Mouse (Mus musculus) ES-E14 (cell line): ENCODE measurements at regions not wholly inside any gene's neighbourhood (a gene's known extent, or its start where the extent isn't known, plus 50 kb on each side); places are given as distances from the start of the nearest gene placed in this dataset.

Source experiments
- DNase-seq: peaks from one replicate; pipeline ENCODE4 v3.0.0-alpha.2; 2013; ENCODE audit warnings: low read depth, low spot score
- H3K27ac ChIP-seq: 2 replicates; pipeline ENCODE4 v1.5.1; 2012; ENCODE audit warnings: low read depth, mild to moderate bottlenecking, low read length, moderate library complexity, mixed read lengths; ENCODE audit not compliant: poor library complexity, insufficient read depth, severe bottlenecking
- H3K36me3 ChIP-seq: 2 replicates; pipeline ENCODE4 v1.6.1; 2012; ENCODE audit warnings: mild to moderate bottlenecking, low read length, moderate library complexity, mixed read lengths; ENCODE audit not compliant: control insufficient read depth, poor library complexity, insufficient read depth, severe bottlenecking
- H3K4me1 ChIP-seq, 2 experiments: fragments of 150-350 bp in 1 of 2; sonication (generic) in 1 of 2; 2 replicates each; pipeline ENCODE4 v1.6.1; 2012; ENCODE audit warnings: low read length in 2 of 2, mild to moderate bottlenecking in 1 of 2, mixed read lengths in 1 of 2; ENCODE audit not compliant: control insufficient read depth in 2 of 2, insufficient read depth in 2 of 2, poor library complexity in 1 of 2
- H3K4me3 ChIP-seq, 2 experiments: fragments of 150-350 bp in 1 of 2; sonication (generic) in 1 of 2; 2 replicates each; pipeline ENCODE4 v1.5.1; 2012; ENCODE audit warnings: low read length in 2 of 2, low read depth in 1 of 2, mild to moderate bottlenecking in 1 of 2, mixed read lengths in 1 of 2; ENCODE audit not compliant: insufficient read depth in 1 of 2, poor library complexity in 1 of 2, severe bottlenecking in 1 of 2
- H3K9ac ChIP-seq: 2 replicates; pipeline ENCODE4 v1.6.1; 2012; ENCODE audit warnings: low read depth, mild to moderate bottlenecking, low read length, mixed read lengths; ENCODE audit not compliant: poor library complexity, insufficient read depth, severe bottlenecking
- H3K9me3 ChIP-seq: fragments of 150-350 bp; sonication (generic); 2 replicates; pipeline ENCODE4 v1.6.1; 2012; ENCODE audit warnings: low read depth, mild to moderate bottlenecking, low read length; ENCODE audit not compliant: control insufficient read depth, insufficient read depth
- CHD2 ChIP-seq: IDR thresholded peaks from 2 replicates; pipeline ENCODE4 v1.6.1; 2014; ENCODE audit warnings: mild to moderate bottlenecking, low read depth, low read length, inconsistent platforms
- HCFC1 ChIP-seq: IDR thresholded peaks from 2 replicates; pipeline ENCODE4 v1.6.1; 2012; ENCODE audit warnings: low read length, inconsistent platforms, borderline replicate concordance; ENCODE audit not compliant: insufficient read depth
- MAFK ChIP-seq: IDR thresholded peaks from 2 replicates; pipeline ENCODE4 v1.6.1; 2014; ENCODE audit warnings: mild to moderate bottlenecking, low read depth, low read length, inconsistent platforms; ENCODE audit not compliant: insufficient read depth
- ZC3H11A ChIP-seq: IDR thresholded peaks from 2 replicates; pipeline ENCODE4 v1.6.1; 2012; ENCODE audit warnings: low read depth, mild to moderate bottlenecking, inconsistent platforms, low read length, borderline replicate concordance
- ZNF384 ChIP-seq: IDR thresholded peaks from 2 replicates; pipeline ENCODE4 v1.6.1; 2012; ENCODE audit warnings: low read depth, low read length, inconsistent platforms
- in situ Hi-C, 2 experiments: fragments of 600-800 bp; cut with MboI; formaldehyde crosslinking; loops; one replicate each; pipeline ENCODE4 v1.15.1; 2025; ENCODE audit warnings: low sequenced_read_pairs in 2 of 2, inconsistent platforms in 1 of 2; ENCODE audit not compliant: unreplicated experiment in 2 of 2

DNA sequence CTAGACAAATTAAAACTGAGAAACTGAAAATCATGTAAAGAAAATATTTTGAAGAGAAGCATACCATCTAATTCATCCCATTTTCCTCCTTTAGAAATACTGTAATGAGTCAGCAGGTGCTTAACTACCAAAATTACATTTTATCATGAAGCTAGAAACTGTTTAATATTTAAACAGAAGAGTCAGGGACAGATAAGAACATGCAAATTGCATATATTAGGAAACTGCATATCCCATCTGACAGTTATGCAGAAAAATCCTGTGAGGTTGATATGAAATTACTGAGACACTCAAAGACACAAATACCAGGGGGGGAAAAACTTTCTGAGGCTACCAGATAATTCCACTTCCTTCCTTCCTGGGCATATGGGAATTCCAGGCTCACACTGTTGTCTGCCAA is 257.8 kb downstream of the Tex13c3 start:
- H3K9me3 ChIP-seq, result no peaks in the 10 kb centered on the region
- H3K4me3 ChIP-seq, result no peak overlapping the region
- DNase-seq, result no peak
- H3K27ac ChIP-seq, result no peak overlapping the region
- no peak overlapping the region for H3K9ac ChIP-seq
- no peaks in the 10 kb centered on the region for H3K4me1 ChIP-seq
- no peaks in the 10 kb centered on the region for H3K36me3 ChIP-seq
- TF ChIP-seq MAFK (no peak), ZNF384 (no peak), ZC3H11A (no peak), HCFC1 (no peak), CHD2 (no peak)
- in situ Hi-C loops, result no loop called here

DNA sequence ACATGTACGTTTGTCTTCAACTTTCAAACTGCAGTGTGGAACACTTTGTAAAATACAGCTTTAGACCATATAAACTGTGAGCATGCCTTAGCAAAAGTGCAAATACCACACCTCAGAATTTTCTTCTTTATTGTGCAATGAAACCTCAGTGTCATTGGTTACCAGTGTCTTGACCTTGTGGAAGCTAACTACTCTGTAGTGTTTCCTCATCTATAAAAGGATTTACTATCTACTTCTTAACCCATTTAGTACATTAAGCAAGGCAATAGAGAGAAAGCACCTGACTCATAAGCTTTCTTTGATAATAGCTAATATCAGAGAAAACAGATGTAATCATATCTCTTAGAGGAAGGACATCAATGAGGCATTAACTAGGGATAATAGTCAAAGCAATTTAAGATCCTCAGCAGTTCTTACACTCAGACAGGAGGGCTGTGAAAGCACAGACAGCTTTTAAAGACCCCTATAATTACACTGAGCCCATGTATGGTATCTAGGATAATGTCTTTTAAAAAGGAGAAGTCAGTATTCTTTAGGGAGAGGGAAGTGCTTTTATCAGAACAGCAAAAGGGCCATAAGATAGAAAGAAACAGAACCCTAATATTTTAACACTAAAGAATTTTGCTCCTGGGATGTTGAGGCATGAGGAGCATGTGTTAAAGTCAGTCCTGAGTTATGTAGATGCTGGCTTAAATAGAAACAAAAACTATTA is 260.2 kb downstream of the Tex13c3 start:
- DNase-seq, result no peak
- TF ChIP-seq HCFC1, result no peak
- no peak for TF ChIP-seq ZC3H11A
- no peak for TF ChIP-seq CHD2
- TF ChIP-seq ZNF384, result no peak
- no peak for TF ChIP-seq MAFK
- in situ Hi-C loops, result no loop called here
- H3K4me1 ChIP-seq, result no peaks in the 10 kb centered on the region
- H3K9ac ChIP-seq, result no peak overlapping the region
- no peaks in the 10 kb centered on the region for H3K9me3 ChIP-seq
- H3K36me3 ChIP-seq, result no peaks in the 10 kb centered on the region
- no peak overlapping the region for H3K4me3 ChIP-seq
- H3K27ac ChIP-seq, result no peak overlapping the region

DNA sequence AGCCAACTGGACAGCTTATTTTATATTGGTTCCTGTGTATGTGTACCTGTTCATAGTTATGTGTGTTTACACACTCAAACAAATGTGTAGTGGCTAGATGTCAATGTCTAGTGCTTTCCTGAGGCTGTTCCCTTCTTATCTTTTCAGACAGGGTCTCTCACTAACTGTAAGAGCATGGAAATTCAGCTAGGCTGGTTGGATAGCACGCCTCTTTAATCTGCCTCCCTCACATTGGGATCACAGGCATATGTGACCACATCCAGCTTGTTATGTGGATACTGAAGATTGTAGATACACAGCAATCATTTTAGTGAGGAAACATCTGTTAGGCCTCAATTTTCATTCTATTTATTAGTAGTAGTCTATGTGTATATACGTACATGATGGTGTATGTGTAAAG is 261.4 kb downstream of the Tex13c3 start:
- Histone ChIP-seq H3K4me3 (no peak overlapping the region), H3K4me1 (no peaks in the 10 kb centered on the region), H3K27ac (no peak overlapping the region), H3K9ac (no peak overlapping the region), H3K9me3 (no peaks in the 10 kb centered on the region), H3K36me3 (no peaks in the 10 kb centered on the region)
- no peak for DNase-seq
- in situ Hi-C loops, result no loop called here
- TF ChIP-seq MAFK (no peak), ZNF384 (no peak), HCFC1 (no peak), ZC3H11A (no peak), CHD2 (no peak)

DNA sequence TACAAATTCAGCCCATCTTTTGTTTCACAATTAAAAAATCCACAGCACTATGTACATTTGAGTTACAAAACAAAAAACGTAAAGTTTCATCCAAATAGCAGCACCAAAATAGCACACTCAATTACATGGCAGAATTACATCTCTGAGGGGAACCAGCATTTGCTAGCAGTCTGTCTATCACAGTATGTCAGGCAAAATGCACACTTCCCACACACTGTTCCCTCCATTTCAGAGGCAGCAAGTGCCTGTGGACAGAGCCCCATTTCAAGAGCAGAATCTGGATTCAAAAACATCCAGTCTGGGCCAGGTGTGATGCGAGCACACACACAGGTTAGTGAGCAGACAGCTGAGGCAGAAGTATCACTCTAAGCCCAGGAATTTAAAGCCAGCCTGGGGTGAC is 261.8 kb downstream of the Tex13c3 start:
- Histone ChIP-seq H3K4me1 (no peaks in the 10 kb centered on the region), H3K27ac (no peak overlapping the region), H3K36me3 (no peaks in the 10 kb centered on the region), H3K9me3 (no peaks in the 10 kb centered on the region), H3K4me3 (no peak overlapping the region), H3K9ac (no peak overlapping the region)
- in situ Hi-C loops, result no loop called here
- TF ChIP-seq HCFC1, result no peak
- no peak for TF ChIP-seq ZNF384
- no peak for TF ChIP-seq MAFK
- no peak for TF ChIP-seq ZC3H11A
- no peak for TF ChIP-seq CHD2
- DNase-seq, result no peak

DNA sequence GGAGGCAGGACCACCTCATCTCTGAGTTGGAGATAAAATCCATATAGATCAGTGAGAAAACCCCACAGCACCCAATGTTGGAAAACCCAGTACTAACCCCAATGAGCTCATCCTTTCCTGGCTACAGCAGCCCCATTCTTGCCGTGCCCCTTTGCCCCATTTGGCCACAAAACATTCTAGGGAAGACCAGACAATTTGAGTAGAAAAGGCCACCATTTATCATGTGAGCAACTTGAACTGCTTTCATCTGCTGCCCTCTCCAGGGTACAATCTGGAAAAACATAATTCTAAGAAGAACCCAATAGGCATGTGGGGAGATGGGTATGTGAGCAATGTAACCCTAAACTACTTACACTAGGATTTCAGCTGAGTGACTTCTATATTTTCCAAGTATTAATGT is 274.7 kb downstream of the Tex13c3 start:
- no peak overlapping the region for H3K4me3 ChIP-seq
- no peaks in the 10 kb centered on the region for H3K4me1 ChIP-seq
- DNase-seq, result no peak
- H3K36me3 ChIP-seq, result no peaks in the 10 kb centered on the region
- in situ Hi-C loops, result no loop called here
- no peak overlapping the region for H3K9ac ChIP-seq
- no peak for TF ChIP-seq HCFC1
- no peak for TF ChIP-seq CHD2
- no peak for TF ChIP-seq ZC3H11A
- TF ChIP-seq MAFK, result no peak
- TF ChIP-seq ZNF384, result no peak
- no peak overlapping the region for H3K27ac ChIP-seq
- no peaks in the 10 kb centered on the region for H3K9me3 ChIP-seq
